Mouse (Mus musculus) thymus, adult 2 months (tissue): ENCODE data around the gene Dio1.

Source experiments
- CTCF ChIP-seq: fragments of 200-500 bp; IDR thresholded peaks from 2 replicates; pipeline ENCODE4 v1.5.1; 2012; ENCODE audit warnings: mild to moderate bottlenecking, control low read depth, low read length, moderate library complexity, borderline replicate concordance; ENCODE audit not compliant: control insufficient read depth, poor library complexity, insufficient read depth; ENCODE audit errors: extremely low read depth
- POLR2A ChIP-seq: fragments of 200-500 bp; IDR thresholded peaks from 2 replicates; pipeline ENCODE4 v1.6.1; 2012; ENCODE audit warnings: mild to moderate bottlenecking, low read length, control low read depth, moderate library complexity; ENCODE audit not compliant: control insufficient read depth, poor library complexity, insufficient read depth; ENCODE audit errors: extremely low read depth

DNA sequence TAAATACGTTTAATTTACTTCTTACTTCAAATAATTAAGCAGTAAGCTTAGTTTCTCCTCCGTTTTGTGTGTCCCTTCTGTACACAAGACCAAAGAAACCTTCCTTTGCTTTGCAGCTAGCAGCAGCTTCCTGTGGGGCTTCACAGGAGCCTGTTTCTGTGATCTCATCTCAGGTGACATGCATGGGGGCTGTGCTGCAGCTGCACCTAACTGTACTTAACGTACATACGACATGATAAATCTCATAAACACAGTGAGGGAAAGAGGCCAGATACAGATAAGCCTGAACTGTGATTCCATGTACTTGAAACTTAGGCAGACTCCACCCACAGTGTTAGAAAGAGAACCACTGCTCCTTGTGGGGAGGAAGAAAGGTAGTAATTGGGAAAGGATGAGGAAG lies 47.0 kb downstream of the Dio1 start:
- TF ChIP-seq CTCF (no peak), POLR2A (no peak)
